Mouse (Mus musculus) kidney, embryonic 14.5 days (tissue): Measurements from ENCODE around the gene Gpr162. TPM values are rescaled to one million over a fixed set of nuclear protein-coding genes. Genes with fewer than 3 reads are reported as not detected.

Experiments
- ATAC-seq: fragments of 200-750 bp; cut with Nextera tagmentation; 2 replicates; pipeline ENCODE4 v1.8.0; 2017; ENCODE audit warnings: moderate number of reproducible peaks, mild to moderate bottlenecking, moderate TSS enrichment, moderate library complexity; ENCODE audit not compliant: low FRiP score, low TSS enrichment
- H3K27ac ChIP-seq: fragments of 300-500 bp; sonication (generic); 2 replicates; pipeline ENCODE4 v1.5.1; 2014; ENCODE audit warnings: low read depth, mild to moderate bottlenecking, low read length, moderate library complexity, mixed read lengths
- H3K27me3 ChIP-seq: fragments of 300-500 bp; sonication (generic); 2 replicates; pipeline ENCODE4 v1.6.1; 2014; ENCODE audit warnings: mild to moderate bottlenecking, low read length; ENCODE audit not compliant: control insufficient read depth, insufficient read depth
- H3K36me3 ChIP-seq: fragments of 300-500 bp; sonication (generic); 2 replicates; pipeline ENCODE4 v1.6.1; 2014; ENCODE audit warnings: low read length, mixed read lengths; ENCODE audit not compliant: control insufficient read depth, insufficient read depth
- H3K4me1 ChIP-seq: fragments of 300-500 bp; sonication (generic); 2 replicates; pipeline ENCODE4 v1.6.1; 2014; ENCODE audit warnings: low read length, mixed read lengths; ENCODE audit not compliant: control insufficient read depth, insufficient read depth
- H3K4me2 ChIP-seq: fragments of 300-500 bp; sonication (generic); replicated peaks from 2 replicates; pipeline ENCODE4 v1.6.1; 2014; ENCODE audit warnings: low read depth, mild to moderate bottlenecking, low read length
- H3K4me3 ChIP-seq: fragments of 300-500 bp; sonication (generic); 2 replicates; pipeline ENCODE4 v1.5.1; 2014; ENCODE audit warnings: mild to moderate bottlenecking, low read length
- H3K9ac ChIP-seq: fragments of 300-500 bp; sonication (generic); 2 replicates; pipeline ENCODE4 v1.6.1; 2014; ENCODE audit warnings: low read depth, mild to moderate bottlenecking, low read length, moderate library complexity
- H3K9me3 ChIP-seq: fragments of 300-500 bp; sonication (generic); 2 replicates; pipeline ENCODE4 v1.6.1; 2016; ENCODE audit warnings: low read length; ENCODE audit not compliant: control insufficient read depth
- WGBS: fragments of 180-500 bp; shearing (Covaris S2); extraction: QIAGEN DNeasy Blood & Tissue Kit; methylation state at CpG from one replicate; pipeline ENCODE4 v1.1.7; 2014; 5-methylcytosine and 5-hydroxymethylcytosine counted together
- polyA plus RNA-seq: library from polyadenylated mRNA; unstranded; fragments of >200 nt; fragmentation: Nextera tagmentation; extraction: Ambion mirVana; gene quantifications from 2 replicates; pipeline ENCODE4 v1.2.1, GENCODE M21; 2014

Gpr162 gene
- polyA plus RNA-seq, 1 experiment from 2014 or later = 0.55 TPM

GRCm38 (mm10) chr6:124885956-124886381, 22.2 kb upstream of the Gpr162 start:
- no peak overlapping the region for H3K9ac ChIP-seq
- no peaks in the 10 kb centered on the region for H3K9me3 ChIP-seq
- no peaks in the 10 kb centered on the region for H3K27me3 ChIP-seq
- no peaks in the 10 kb centered on the region for H3K4me1 ChIP-seq
- no peak for ATAC-seq
- WGBS = 93% methylated on average over 8 of the region's 8 CpGs
- no peak overlapping the region for H3K4me2 ChIP-seq
- no peaks in the 10 kb centered on the region for H3K36me3 ChIP-seq
- H3K27ac ChIP-seq = no peak overlapping the region
- H3K4me3 ChIP-seq = no peak overlapping the region

- Histone ChIP-seq H3K36me3 (no peaks in the 10 kb centered on the region), H3K27me3 (no peaks in the 10 kb centered on the region), H3K9ac (no peak overlapping the region), H3K27ac (no peak overlapping the region), H3K4me2 (no peak overlapping the region), H3K4me1 (no peaks in the 10 kb centered on the region), H3K9me3 (no peaks in the 10 kb centered on the region), H3K4me3 (no peak overlapping the region)
- WGBS = 74% methylated on average over 10 of the region's 10 CpGs
- ATAC-seq = no peak
Measured at GRCm38 (mm10) chr6:124884714-124885500, 21.1 kb upstream of the Gpr162 start.

- no peaks in the 10 kb centered on the region for H3K4me1 ChIP-seq
- H3K9me3 ChIP-seq = no peaks in the 10 kb centered on the region
- no peak overlapping the region for H3K27ac ChIP-seq
- H3K4me2 ChIP-seq = no peak overlapping the region
- no peak overlapping the region for H3K4me3 ChIP-seq
- WGBS = 84% methylated on average over 10 of the region's 10 CpGs
- ATAC-seq = no peak
- H3K27me3 ChIP-seq = 0 out of 2 replicates have a peak, but pooled peaks cover 3% of the 10 kb centered on the region
- no peak overlapping the region for H3K9ac ChIP-seq
- no peaks in the 10 kb centered on the region for H3K36me3 ChIP-seq
Measured at GRCm38 (mm10) chr6:124883351-124883750, 19.6 kb upstream of the Gpr162 start.

- Histone ChIP-seq H3K27ac (no peak overlapping the region), H3K36me3 (no peaks in the 10 kb centered on the region), H3K4me1 (no peaks in the 10 kb centered on the region), H3K4me2 (no peak overlapping the region), H3K4me3 (no peak overlapping the region), H3K9ac (no peak overlapping the region), H3K27me3 (0 out of 2 replicates have a peak, but pooled peaks cover 3% of the 10 kb centered on the region), H3K9me3 (no peaks in the 10 kb centered on the region)
- ATAC-seq = no peak
- 92% methylated on average over 9 of the region's 9 CpGs for WGBS
Measured at GRCm38 (mm10) chr6:124881821-124882220, 18.0 kb upstream of the Gpr162 start.

- no peaks in the 10 kb centered on the region for H3K36me3 ChIP-seq
- 49% methylated on average over 6 of the region's 6 CpGs for WGBS
- H3K27me3 ChIP-seq = 0 out of 2 replicates have a peak, but pooled peaks cover 3% of the 10 kb centered on the region
- H3K4me1 ChIP-seq = no peaks in the 10 kb centered on the region
- no peak overlapping the region for H3K4me3 ChIP-seq
- no peak overlapping the region for H3K27ac ChIP-seq
- ATAC-seq = no peak
- no peaks in the 10 kb centered on the region for H3K9me3 ChIP-seq
- H3K9ac ChIP-seq = no peak overlapping the region
- no peak overlapping the region for H3K4me2 ChIP-seq
Measured at GRCm38 (mm10) chr6:124879390-124879789, 15.6 kb upstream of the Gpr162 start.

- Histone ChIP-seq H3K36me3 (no peaks in the 10 kb centered on the region), H3K4me2 (no peak overlapping the region), H3K9ac (no peak overlapping the region), H3K4me3 (no peak overlapping the region), H3K27ac (no peak overlapping the region), H3K27me3 (no peaks in the 10 kb centered on the region), H3K9me3 (no peaks in the 10 kb centered on the region), H3K4me1 (no peaks in the 10 kb centered on the region)
- ATAC-seq = no peak
- WGBS = 40% methylated on average over 2 of the region's 3 CpGs
Measured at GRCm38 (mm10) chr6:124874348-124874747, 10.6 kb upstream of the Gpr162 start.

GRCm38 (mm10) chr6:124866560-124866959, 2.8 kb upstream of the Gpr162 start:
- Histone ChIP-seq H3K4me2 (no peak overlapping the region), H3K9me3 (no peaks in the 10 kb centered on the region), H3K36me3 (no peaks in the 10 kb centered on the region), H3K4me3 (no peak overlapping the region), H3K27ac (no peak overlapping the region), H3K9ac (no peak overlapping the region), H3K4me1 (peaks cover 12% of the 10 kb centered on the region), H3K27me3 (peaks cover 6% of the 10 kb centered on the region)
- 62% methylated on average over 6 of the region's 7 CpGs for WGBS
- no peak for ATAC-seq

GRCm38 (mm10) chr6:124865766-124866362, 2.1 kb upstream of the Gpr162 start:
- no peak overlapping the region for H3K4me2 ChIP-seq
- H3K9me3 ChIP-seq = no peaks in the 10 kb centered on the region
- no peak overlapping the region for H3K9ac ChIP-seq
- peaks cover 15% of the 10 kb centered on the region for H3K4me1 ChIP-seq
- H3K4me3 ChIP-seq = no peak overlapping the region
- peaks cover 6% of the 10 kb centered on the region for H3K27me3 ChIP-seq
- H3K36me3 ChIP-seq = no peaks in the 10 kb centered on the region
- ATAC-seq = no peak
- H3K27ac ChIP-seq = no peak overlapping the region
- WGBS = 57% methylated on average over 17 of the region's 18 CpGs

GRCm38 (mm10) chr6:124863125-124863657, 592 bp downstream of the Gpr162 start:
- WGBS = 0% methylated on average over 16 of the region's 16 CpGs
- H3K36me3 ChIP-seq = no peaks in the 10 kb centered on the region
- H3K4me1 ChIP-seq = peaks cover 25% of the 10 kb centered on the region
- peak overlapping the region; percentile 90 for H3K4me2 ChIP-seq
- peak; percentile 22; the same call in 1 of the 2 replicates for ATAC-seq
- no peak overlapping the region for H3K27ac ChIP-seq
- peak overlapping the region; percentile 65 for H3K9ac ChIP-seq
- H3K4me3 ChIP-seq = peak overlapping the region; percentile 52
- peaks cover 6% of the 10 kb centered on the region for H3K27me3 ChIP-seq
- H3K9me3 ChIP-seq = no peaks in the 10 kb centered on the region
